Mouse (Mus musculus) heart, postnatal 0 days (tissue): ENCODE results near the gene Hist1h4f.

Experiments used
- CTCF ChIP-seq: IDR thresholded peaks from 2 replicates; pipeline ENCODE4 v1.5.1; 2016; ENCODE audit warnings: antibody characterized with exemption, control low read depth, low read depth
- EP300 ChIP-seq: IDR thresholded peaks from 2 replicates; pipeline ENCODE4 v1.6.1; 2016; ENCODE audit warnings: antibody characterized with exemption, low read depth

- no peak for TF ChIP-seq CTCF
- TF ChIP-seq EP300: no peak
Measured at GRCm38 (mm10) chr13:23576351-23576881, 25.0 kb upstream of the Hist1h4f start.
